Mouse (Mus musculus) myocyte (in vitro differentiated cells): ENCODE results near the gene Traf3ip2. TPM values are rescaled to one million over a fixed set of nuclear protein-coding genes. Genes with fewer than 3 reads are reported as not detected.

Experiments
- H3K27me3 ChIP-seq: one replicate; pipeline ENCODE4 v1.6.1; 2011; ENCODE audit not compliant: control insufficient read depth, insufficient read depth, insufficient read length
- H3K36me3 ChIP-seq: one replicate; pipeline ENCODE4 v1.6.1; 2011; ENCODE audit not compliant: control insufficient read depth, insufficient read depth
- H3K4me2 ChIP-seq: one replicate; pipeline ENCODE4 v1.6.1; 2011; ENCODE audit warnings: low read depth, control low read depth
- H3K4me3 ChIP-seq: one replicate; pipeline ENCODE4 v1.5.1; 2011; ENCODE audit warnings: mild to moderate bottlenecking, control low read depth, moderate library complexity
- H3K79me2 ChIP-seq: one replicate; pipeline ENCODE4 v1.6.1; 2011; ENCODE audit not compliant: control insufficient read depth, insufficient read depth
- H3ac ChIP-seq: one replicate; pipeline ENCODE4 v1.6.1; 2011; ENCODE audit not compliant: control insufficient read depth, insufficient read length
- CEBPB ChIP-seq: IDR thresholded peaks from 2 replicates; pipeline ENCODE4 v1.6.1; 2011; ENCODE audit warnings: mild to moderate bottlenecking, moderate library complexity; ENCODE audit not compliant: poor library complexity, insufficient read depth, severe bottlenecking
- E2F4 ChIP-seq: IDR thresholded peaks from one replicate; pipeline ENCODE4 v1.6.1; 2011; ENCODE audit warnings: mild to moderate bottlenecking, control low read depth, moderate library complexity; ENCODE audit not compliant: insufficient read depth
- MAX ChIP-seq: IDR thresholded peaks from one replicate; pipeline ENCODE4 v1.6.1; 2011; ENCODE audit warnings: low read depth, mild to moderate bottlenecking, control low read depth
- MYOD1 ChIP-seq, 3 experiments: IDR thresholded peaks; one replicate each; pipeline ENCODE4 v1.6.1; 2011; ENCODE audit warnings: control low read depth in 2 of 3, low read depth in 2 of 3, mild to moderate bottlenecking in 2 of 3, moderate library complexity in 1 of 3; ENCODE audit not compliant: insufficient read length in 2 of 3, control insufficient read depth in 1 of 3
- MYOG ChIP-seq, 3 experiments: IDR thresholded peaks; one replicate each; pipeline ENCODE4 v1.6.1; 2011; ENCODE audit warnings: control low read depth in 2 of 3, low read depth in 2 of 3, mild to moderate bottlenecking in 2 of 3; ENCODE audit not compliant: insufficient read length in 2 of 3, control insufficient read depth in 1 of 3, insufficient read depth in 1 of 3
- POLR2A ChIP-seq: IDR thresholded peaks from one replicate; pipeline ENCODE4 v1.6.1; 2011; ENCODE audit warnings: low read depth, mild to moderate bottlenecking, control low read depth, moderate library complexity; ENCODE audit not compliant: insufficient read length
- POLR2AphosphoS2 ChIP-seq: IDR thresholded peaks from one replicate; pipeline ENCODE4 v1.6.1; 2011; ENCODE audit warnings: low read depth, control low read depth; ENCODE audit not compliant: insufficient read length
- REST ChIP-seq: IDR thresholded peaks from one replicate; pipeline ENCODE4 v1.6.1; 2011; ENCODE audit warnings: mild to moderate bottlenecking, control low read depth, moderate library complexity; ENCODE audit not compliant: insufficient read depth, insufficient read length
- SRF ChIP-seq: IDR thresholded peaks from one replicate; pipeline ENCODE4 v1.6.1; 2011; ENCODE audit warnings: low read depth; ENCODE audit not compliant: control insufficient read depth, insufficient read length
- TCF12 ChIP-seq: IDR thresholded peaks from one replicate; pipeline ENCODE4 v1.6.1; 2011; ENCODE audit warnings: mild to moderate bottlenecking, control low read depth; ENCODE audit not compliant: poor library complexity, insufficient read depth, severe bottlenecking
- TCF3 ChIP-seq: IDR thresholded peaks from one replicate; pipeline ENCODE4 v1.6.1; 2011; ENCODE audit warnings: low read depth, control low read depth; ENCODE audit not compliant: insufficient read length
- USF1 ChIP-seq: IDR thresholded peaks from one replicate; pipeline ENCODE4 v1.6.1; 2011; ENCODE audit warnings: low read depth, mild to moderate bottlenecking, control low read depth, moderate library complexity
- polyA plus RNA-seq: library from polyadenylated mRNA; unstranded; fragments of >200 nt; fragmentation: generic; extraction: Trizol; gene quantifications from one replicate; pipeline ENCODE4 v1.2.1, GENCODE M21; 2012; ENCODE audit warnings: missing spikeins

Gene Traf3ip2
- polyA plus RNA-seq, 1 experiment, result 4.2 TPM

GRCm38 (mm10) chr10:39646629-39647019, 33.9 kb downstream of the Traf3ip2 start:
- Histone ChIP-seq H3K36me3 (peaks cover 5% of the 10 kb centered on the region), H3ac (no peak overlapping the region), H3K79me2 (no peaks in the 10 kb centered on the region), H3K4me3 (no peak overlapping the region), H3K27me3 (no peaks in the 10 kb centered on the region), H3K4me2 (peak overlapping the region; percentile 14)
- TF ChIP-seq SRF, result no peak
- TF ChIP-seq MYOD1 (IDR thresholded peaks at IDR 0.05; ENCODE audit: control insufficient read depth in 1 of 3, insufficient read length in 2 of 3, low read depth in 2 of 3), result peak in 1 of 3 experiments; percentile 6
- peak in 1 of 3 experiments; percentile 49 for TF ChIP-seq MYOG (IDR thresholded peaks at IDR 0.05; ENCODE audit: control insufficient read depth in 1 of 3, insufficient read depth in 1 of 3, insufficient read length in 2 of 3, low read depth in 2 of 3)

- Histone ChIP-seq H3K4me3 (no peak overlapping the region), H3K79me2 (no peaks in the 10 kb centered on the region), H3K36me3 (peaks cover 7% of the 10 kb centered on the region), H3K4me2 (no peak overlapping the region), H3K27me3 (no peaks in the 10 kb centered on the region), H3ac (no peak overlapping the region)
- TF ChIP-seq TCF12 (no peak), MYOG (IDR thresholded peaks at IDR 0.05; ENCODE audit: control insufficient read depth in 1 of 3, insufficient read depth in 1 of 3, insufficient read length in 2 of 3, low read depth in 2 of 3) (no peak), TCF3 (no peak), REST (no peak), MAX (no peak), MYOD1 (IDR thresholded peaks at IDR 0.05; ENCODE audit: control insufficient read depth in 1 of 3, insufficient read length in 2 of 3, low read depth in 2 of 3) (no peak), POLR2AphosphoS2 (no peak), E2F4 (no peak), SRF (no peak), USF1 (no peak), CEBPB (no peak), POLR2A (no peak)
Measured at GRCm38 (mm10) chr10:39647118-39647517, 34.4 kb downstream of the Traf3ip2 start.

- peaks cover 7% of the 10 kb centered on the region for H3K36me3 ChIP-seq
- no peak overlapping the region for H3ac ChIP-seq
- H3K79me2 ChIP-seq, result no peaks in the 10 kb centered on the region
- no peaks in the 10 kb centered on the region for H3K27me3 ChIP-seq
- no peak overlapping the region for H3K4me3 ChIP-seq
- TF ChIP-seq USF1 (no peak), POLR2A (no peak), TCF3 (no peak), POLR2AphosphoS2 (no peak), TCF12 (no peak)
- H3K4me2 ChIP-seq, result no peak overlapping the region
Measured at GRCm38 (mm10) chr10:39648278-39648677, 35.5 kb downstream of the Traf3ip2 start.

GRCm38 (mm10) chr10:39649550-39649949, 36.8 kb downstream of the Traf3ip2 start:
- no peaks in the 10 kb centered on the region for H3K27me3 ChIP-seq
- no peak overlapping the region for H3K4me3 ChIP-seq
- peaks cover 7% of the 10 kb centered on the region for H3K36me3 ChIP-seq
- no peak overlapping the region for H3K4me2 ChIP-seq
- TF ChIP-seq MYOG (IDR thresholded peaks at IDR 0.05; ENCODE audit: control insufficient read depth in 1 of 3, insufficient read depth in 1 of 3, insufficient read length in 2 of 3, low read depth in 2 of 3) (no peak), CEBPB (no peak), TCF12 (no peak)
- no peak overlapping the region for H3ac ChIP-seq
- H3K79me2 ChIP-seq, result no peaks in the 10 kb centered on the region

GRCm38 (mm10) chr10:39650316-39650715, 37.6 kb downstream of the Traf3ip2 start:
- Histone ChIP-seq H3K36me3 (peaks cover 7% of the 10 kb centered on the region), H3K79me2 (no peaks in the 10 kb centered on the region), H3ac (no peak overlapping the region), H3K27me3 (no peaks in the 10 kb centered on the region), H3K4me3 (no peak overlapping the region), H3K4me2 (no peak overlapping the region)
- TF ChIP-seq REST (no peak), TCF3 (no peak), TCF12 (no peak), POLR2A (no peak), POLR2AphosphoS2 (no peak), E2F4 (no peak), CEBPB (no peak), USF1 (no peak), MYOD1 (IDR thresholded peaks at IDR 0.05; ENCODE audit: control insufficient read depth in 1 of 3, insufficient read length in 2 of 3, low read depth in 2 of 3) (no peak), MAX (no peak), SRF (no peak), MYOG (IDR thresholded peaks at IDR 0.05; ENCODE audit: control insufficient read depth in 1 of 3, insufficient read depth in 1 of 3, insufficient read length in 2 of 3, low read depth in 2 of 3) (no peak)
